21 mouse cellular contexts compared by ENCODE assay signal in the genomic region with DNA sequence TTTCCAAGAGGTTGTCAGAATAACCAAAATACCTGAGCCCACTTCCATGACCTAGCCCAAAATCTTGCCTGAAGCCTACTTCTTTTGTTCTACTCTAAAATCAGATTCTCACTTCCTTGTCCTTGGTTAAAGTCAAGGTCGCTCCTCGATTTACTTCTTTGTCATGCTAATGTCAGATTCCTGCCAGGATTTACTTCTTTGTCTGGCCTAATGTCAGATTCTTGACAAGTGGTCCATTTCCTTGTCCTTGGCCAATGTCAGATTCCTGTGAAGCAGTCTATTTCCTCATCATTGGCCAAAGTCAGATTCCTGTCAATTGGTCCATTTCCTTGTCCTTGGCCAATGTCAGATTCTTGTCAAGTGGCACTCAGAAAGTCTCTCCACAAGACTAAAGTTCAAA.
"Had no signal": no experiment of that assay in that cellular context is flagged by ENCODE, and none has a peak within 500 bp of the region (broad histone marks: within the 10 kb centered on the region; RNA-seq: fewer than 3 reads in every experiment).

No protein-coding gene starts in this region.

- DNase-seq: lung, adult 2 months; lung, postnatal 14 days; lung, postnatal 36 days; midbrain, embryonic 14.5 days; retina, postnatal 1 day; right cerebral cortex, adult 18-20 months; right cerebral cortex, postnatal 25 days; right cerebral cortex, postnatal 4 days; spleen, adult 18-20 months; thymus, adult 18-20 months; thymus, postnatal 14 days; thymus, postnatal 36 days had no signal

- H3K9me3 ChIP-seq: lung, embryonic 15.5 days; midbrain, embryonic 10.5 days; midbrain, embryonic 12.5 days; neural tube, embryonic 13.5 days; neural tube, embryonic 15.5 days had no signal

- H3K36me3 ChIP-seq: lung, embryonic 15.5 days; midbrain, embryonic 10.5 days; midbrain, embryonic 12.5 days; neural tube, embryonic 13.5 days; neural tube, embryonic 15.5 days had no signal

- H3K27me3 ChIP-seq: lung, embryonic 15.5 days; midbrain, embryonic 12.5 days; neural tube, embryonic 13.5 days; neural tube, embryonic 15.5 days had no signal

- ATAC-seq: lung, postnatal 0 days; midbrain, embryonic 16.5 days had no signal

- H3K9ac ChIP-seq: lung, embryonic 15.5 days; midbrain, embryonic 12.5 days; neural tube, embryonic 13.5 days; neural tube, embryonic 15.5 days had no signal

- H3K4me3 ChIP-seq: lung, embryonic 15.5 days; midbrain, embryonic 10.5 days; midbrain, embryonic 12.5 days; myocyte; neural tube, embryonic 13.5 days; neural tube, embryonic 15.5 days had no signal

- H3K4me1 ChIP-seq: lung, embryonic 15.5 days; midbrain, embryonic 10.5 days; midbrain, embryonic 12.5 days; neural tube, embryonic 13.5 days; neural tube, embryonic 15.5 days had no signal

- H3K27ac ChIP-seq: lung, embryonic 15.5 days; macrophage; midbrain, embryonic 10.5 days; midbrain, embryonic 12.5 days; neural tube, embryonic 13.5 days; neural tube, embryonic 15.5 days had no signal
